Mouse (Mus musculus): ENCODE data around the gene Utp11. TPM values are rescaled to one million over a fixed set of nuclear protein-coding genes. Genes with fewer than 3 reads are reported as not detected.

Utp11 gene
- polyA plus RNA-seq, 1 experiment from 2014 or later = 49.2 TPM

DNA sequence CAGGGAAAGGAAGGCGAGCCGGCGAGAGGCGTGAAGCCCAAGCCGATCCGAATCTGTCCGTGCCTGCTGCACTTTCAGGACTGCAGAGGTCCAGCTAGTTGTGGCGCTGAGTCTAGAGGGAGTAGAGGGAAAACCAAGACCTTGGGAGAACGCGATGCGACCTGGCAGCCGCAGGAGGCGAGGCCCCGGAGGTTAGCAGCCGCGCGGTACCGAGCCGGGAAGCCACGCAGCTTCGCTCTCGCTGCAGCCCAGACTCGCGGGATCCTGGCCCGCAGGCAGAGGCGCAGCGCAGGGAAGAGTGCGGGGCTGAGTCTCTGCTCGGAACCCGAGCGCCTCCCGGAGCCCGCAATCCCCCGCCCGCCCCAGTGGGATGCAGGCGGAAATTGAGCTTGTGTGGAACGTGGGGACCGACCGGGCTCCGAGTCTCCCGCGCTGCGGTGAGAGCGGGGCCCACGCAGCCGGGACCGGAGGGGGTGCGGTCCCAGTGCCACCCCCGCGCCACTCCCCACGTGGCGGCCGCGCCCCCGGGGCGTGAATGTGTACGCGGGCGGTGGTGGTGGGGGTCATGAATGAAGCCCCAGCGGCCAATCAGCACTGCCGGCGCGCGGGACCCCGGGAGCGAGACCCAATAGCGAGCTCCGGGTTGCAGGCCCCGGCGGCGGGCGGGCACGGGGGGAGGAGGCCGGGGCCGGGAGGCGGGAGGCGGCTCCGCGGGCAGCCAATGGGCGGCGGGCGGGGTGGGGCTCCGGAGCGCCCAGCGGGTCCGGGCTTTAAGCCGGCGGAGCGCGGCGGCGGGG lies 36.3 kb downstream of the Utp11 start:
- peak overlapping the region; percentile 98 for H3K4me2 ChIP-seq (ENCODE audit: low read depth, low read length)
- peak overlapping the region; percentile 67 for H3K4me3 ChIP-seq (ENCODE audit: low read length)
- H3K9ac ChIP-seq (ENCODE audit: low read length) = peak overlapping the region; percentile 64
- peak; percentile 85 for ATAC-seq (replicated peaks; ENCODE audit: extremely low read depth, insufficient read depth, low FRiP score)
- no peaks in the 10 kb centered on the region for H3K9me3 ChIP-seq (replicated peaks; ENCODE audit: control insufficient read depth, low read length)
- H3K27me3 ChIP-seq (ENCODE audit: control insufficient read depth, insufficient read depth, low read length) = peaks cover 69% of the 10 kb centered on the region
- WGBS = under 1% methylated on average over 84 of the region's 92 CpGs
- H3K27ac ChIP-seq (ENCODE audit: low read length) = no peak overlapping the region
- H3K4me1 ChIP-seq (ENCODE audit: control insufficient read depth, insufficient read depth, low read length) = peaks cover 11% of the 10 kb centered on the region; the same call in 1 of the 2 replicates
- H3K36me3 ChIP-seq (ENCODE audit: control insufficient read depth, insufficient read depth) = no peaks in the 10 kb centered on the region

DNA sequence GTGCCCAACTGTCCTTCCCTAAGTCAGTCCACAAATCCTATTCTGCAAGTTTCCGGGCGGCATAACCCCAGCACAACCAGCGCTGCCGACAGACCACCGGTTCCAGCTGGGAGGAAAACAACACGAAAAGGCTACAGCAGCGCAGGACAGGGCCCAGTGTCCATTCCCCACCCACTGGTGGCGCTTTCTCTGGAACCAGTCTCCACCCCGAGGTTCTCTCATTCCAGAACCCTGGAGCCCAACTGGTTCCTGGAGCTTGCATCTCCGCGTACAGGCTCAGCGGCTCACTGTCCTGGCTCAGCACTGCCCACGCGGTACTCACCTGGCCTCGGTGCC lies 36.9 kb downstream of the Utp11 start, which contains the start of gene Pou3f1:
Pou3f1 (plus strand) TSS at position 290 of the 336 bp plus-strand sequence.
- peak within 1 kb of the TSS; percentile 64 for H3K9ac ChIP-seq (ENCODE audit: low read length)
- peaks cover 11% of the 10 kb centered on the region; the same call in 1 of the 2 replicates for H3K4me1 ChIP-seq (ENCODE audit: control insufficient read depth, insufficient read depth, low read length)
- WGBS = 4% methylated on average over 15 of the region's 15 CpGs
- no peak within 1 kb of the TSS for H3K27ac ChIP-seq (ENCODE audit: low read length)
- peak within 1 kb of the TSS; percentile 67 for H3K4me3 ChIP-seq (ENCODE audit: low read length)
- H3K36me3 ChIP-seq (ENCODE audit: control insufficient read depth, insufficient read depth) = no peaks in the 10 kb centered on the region
- peaks cover 63% of the 10 kb centered on the region for H3K27me3 ChIP-seq (ENCODE audit: control insufficient read depth, insufficient read depth, low read length)
- no peak for ATAC-seq (replicated peaks; ENCODE audit: extremely low read depth, insufficient read depth, low FRiP score)
- H3K9me3 ChIP-seq (replicated peaks; ENCODE audit: control insufficient read depth, low read length) = no peaks in the 10 kb centered on the region
- peak within 1 kb of the TSS; percentile 98 for H3K4me2 ChIP-seq (ENCODE audit: low read depth, low read length)

DNA sequence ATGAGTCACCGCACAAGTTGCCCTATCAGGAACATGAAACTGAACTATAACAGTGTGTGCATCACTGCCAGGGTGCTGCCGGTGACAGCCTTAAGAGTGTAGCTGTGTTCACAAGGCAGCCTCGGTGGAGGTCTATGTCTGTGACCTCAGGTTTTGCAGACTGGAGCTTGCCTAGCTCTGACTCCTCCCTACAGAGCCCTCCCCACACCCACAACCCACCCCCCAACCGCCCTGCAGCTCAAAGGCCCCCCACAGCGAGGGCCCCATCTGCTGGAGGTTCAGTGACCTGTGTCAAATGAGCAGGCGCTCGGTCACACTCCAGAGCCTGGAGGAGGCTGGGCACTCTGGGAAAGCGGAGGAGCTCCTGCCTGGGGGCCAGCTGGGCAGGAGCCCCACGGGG lies 40.5 kb downstream of the Utp11 start:
- H3K27me3 ChIP-seq (ENCODE audit: control insufficient read depth, insufficient read depth, low read length) = peaks cover 38% of the 10 kb centered on the region
- H3K4me2 ChIP-seq (ENCODE audit: low read depth, low read length) = 0 out of 2 replicates have a peak overlapping the region, but pooled peaks have one; percentile 24
- H3K9ac ChIP-seq (ENCODE audit: low read length) = no peak overlapping the region
- no peak overlapping the region for H3K4me3 ChIP-seq (ENCODE audit: low read length)
- ATAC-seq (replicated peaks; ENCODE audit: extremely low read depth, insufficient read depth, low FRiP score) = peak; percentile 81
- no peaks in the 10 kb centered on the region for H3K36me3 ChIP-seq (ENCODE audit: control insufficient read depth, insufficient read depth)
- H3K4me1 ChIP-seq (ENCODE audit: control insufficient read depth, insufficient read depth, low read length) = 0 out of 2 replicates have a peak, but pooled peaks cover 5% of the 10 kb centered on the region
- H3K9me3 ChIP-seq (replicated peaks; ENCODE audit: control insufficient read depth, low read length) = no peaks in the 10 kb centered on the region
- WGBS = 6% methylated on average over 9 of the region's 9 CpGs
- H3K27ac ChIP-seq (ENCODE audit: low read length) = peak overlapping the region; percentile 58

DNA sequence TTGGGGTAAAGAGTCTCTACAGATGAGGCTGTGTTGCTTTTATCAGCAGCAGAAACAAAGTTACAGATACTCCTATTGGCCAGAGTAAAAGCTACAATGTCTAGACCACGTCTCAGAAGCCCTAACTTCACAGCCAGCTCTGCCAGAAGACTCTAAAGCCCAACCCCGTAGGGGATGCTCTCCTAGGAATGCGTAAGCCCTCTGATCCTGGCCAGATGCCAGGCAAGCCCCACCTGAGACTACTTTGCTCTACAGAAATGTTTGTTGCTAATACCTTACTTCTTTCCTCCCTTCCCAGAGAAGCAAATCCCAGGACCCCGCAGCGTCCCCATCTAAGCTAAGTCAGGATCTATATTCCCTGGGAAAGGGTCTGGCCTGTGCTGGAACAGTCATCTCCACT lies 45.5 kb downstream of the Utp11 start:
- Histone ChIP-seq H3K36me3 (ENCODE audit: control insufficient read depth, insufficient read depth) (no peaks in the 10 kb centered on the region), H3K27ac (ENCODE audit: low read length) (no peak overlapping the region), H3K9me3 (replicated peaks; ENCODE audit: control insufficient read depth, low read length) (no peaks in the 10 kb centered on the region), H3K4me2 (ENCODE audit: low read depth, low read length) (no peak overlapping the region), H3K9ac (ENCODE audit: low read length) (no peak overlapping the region), H3K4me1 (ENCODE audit: control insufficient read depth, insufficient read depth, low read length) (peaks cover 24% of the 10 kb centered on the region), H3K27me3 (ENCODE audit: control insufficient read depth, insufficient read depth, low read length) (peaks cover 5% of the 10 kb centered on the region; the same call in 1 of the 2 replicates), H3K4me3 (ENCODE audit: low read length) (no peak overlapping the region)
- WGBS = 38% methylated on average over 5 of the region's 5 CpGs
- no peak for ATAC-seq (replicated peaks; ENCODE audit: extremely low read depth, insufficient read depth, low FRiP score)

DNA sequence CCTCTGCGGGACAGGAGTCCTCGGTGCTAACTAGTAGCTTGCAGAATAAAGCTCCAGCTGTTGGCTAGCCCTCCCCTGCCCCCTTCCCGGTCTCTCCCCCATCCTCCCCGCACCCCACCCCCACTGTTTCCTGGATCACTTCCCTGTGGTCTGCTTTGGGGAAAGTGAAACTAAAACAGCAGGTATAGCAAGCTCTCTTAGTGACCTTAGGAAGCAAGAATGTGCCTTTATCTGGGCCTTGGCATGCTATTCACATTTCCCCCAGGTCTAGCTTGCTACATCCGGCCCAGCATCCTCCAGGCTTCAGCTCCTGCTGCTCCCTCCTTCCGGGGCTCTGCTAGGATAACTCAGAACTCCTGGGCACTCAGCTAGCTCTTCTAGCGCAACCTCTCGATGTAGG lies 46.8 kb downstream of the Utp11 start:
- Histone ChIP-seq H3K4me2 (ENCODE audit: low read depth, low read length) (peak overlapping the region; percentile 48), H3K4me1 (ENCODE audit: control insufficient read depth, insufficient read depth, low read length) (peaks cover 19% of the 10 kb centered on the region), H3K9me3 (replicated peaks; ENCODE audit: control insufficient read depth, low read length) (no peaks in the 10 kb centered on the region), H3K27me3 (ENCODE audit: control insufficient read depth, insufficient read depth, low read length) (peaks cover 5% of the 10 kb centered on the region; the same call in 1 of the 2 replicates), H3K36me3 (ENCODE audit: control insufficient read depth, insufficient read depth) (no peaks in the 10 kb centered on the region), H3K27ac (ENCODE audit: low read length) (no peak overlapping the region), H3K4me3 (ENCODE audit: low read length) (peak overlapping the region; percentile 7; the same call in 1 of the 2 replicates), H3K9ac (ENCODE audit: low read length) (no peak overlapping the region)
- WGBS = 7% methylated on average over 8 of the region's 8 CpGs
- peak; percentile 38; the same call in 1 of the 2 replicates for ATAC-seq (replicated peaks; ENCODE audit: extremely low read depth, insufficient read depth, low FRiP score)

DNA sequence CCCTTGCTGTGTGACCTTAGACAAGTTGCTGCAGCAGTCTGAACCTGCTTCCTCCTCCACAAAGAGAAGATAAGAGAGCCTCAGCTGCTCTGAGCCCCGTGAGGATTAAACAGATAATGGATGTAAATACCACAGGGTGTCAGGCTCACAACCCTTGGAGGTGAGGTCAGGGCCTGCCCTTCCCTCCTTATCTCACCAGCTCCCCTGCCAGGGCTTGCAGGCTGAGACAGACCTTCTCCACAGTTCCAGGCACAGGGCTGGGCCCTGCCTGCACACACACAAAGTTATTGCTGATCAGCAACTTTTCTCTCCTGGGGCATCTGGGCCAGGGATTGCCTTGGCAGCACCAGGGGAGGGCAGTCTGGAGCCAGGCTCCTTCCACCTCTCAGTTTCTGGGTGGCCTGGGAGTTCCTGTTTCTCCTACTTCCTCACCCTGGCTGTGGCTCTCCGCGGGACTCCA lies 48.4 kb downstream of the Utp11 start:
- Histone ChIP-seq H3K4me2 (ENCODE audit: low read depth, low read length) (no peak overlapping the region), H3K9me3 (replicated peaks; ENCODE audit: control insufficient read depth, low read length) (no peaks in the 10 kb centered on the region), H3K4me3 (ENCODE audit: low read length) (no peak overlapping the region), H3K36me3 (ENCODE audit: control insufficient read depth, insufficient read depth) (no peaks in the 10 kb centered on the region), H3K9ac (ENCODE audit: low read length) (no peak overlapping the region), H3K27ac (ENCODE audit: low read length) (no peak overlapping the region), H3K4me1 (ENCODE audit: control insufficient read depth, insufficient read depth, low read length) (peaks cover 19% of the 10 kb centered on the region), H3K27me3 (ENCODE audit: control insufficient read depth, insufficient read depth, low read length) (peaks cover 4% of the 10 kb centered on the region; the same call in 1 of the 2 replicates)
- no peak for ATAC-seq (replicated peaks; ENCODE audit: extremely low read depth, insufficient read depth, low FRiP score)
- WGBS = 23% methylated on average over 3 of the region's 3 CpGs

DNA sequence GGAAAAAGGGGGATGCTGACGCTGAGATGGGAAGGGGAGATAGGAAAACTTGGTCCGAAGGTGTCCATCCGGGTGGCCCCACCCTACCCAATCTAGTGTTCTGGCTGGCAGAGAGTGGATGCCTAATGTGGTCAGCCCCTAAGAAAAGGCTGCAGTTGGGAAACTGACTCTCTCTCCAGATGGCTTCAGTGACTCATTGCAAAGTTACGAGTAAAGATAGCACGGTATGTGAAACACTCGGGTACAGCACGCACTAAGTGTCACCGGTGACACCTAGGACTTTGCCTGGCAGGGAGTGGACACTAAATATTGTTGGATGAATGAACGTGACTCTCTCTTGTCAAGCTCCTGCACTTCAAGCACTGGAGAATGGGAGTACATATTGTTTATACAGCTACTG lies 49.5 kb downstream of the Utp11 start:
- peak overlapping the region; percentile 71; the same call in 1 of the 2 replicates for H3K27ac ChIP-seq (ENCODE audit: low read length)
- H3K9me3 ChIP-seq (replicated peaks; ENCODE audit: control insufficient read depth, low read length) = no peaks in the 10 kb centered on the region
- peak; percentile 32; the same call in 1 of the 2 replicates for ATAC-seq (replicated peaks; ENCODE audit: extremely low read depth, insufficient read depth, low FRiP score)
- no peak overlapping the region for H3K4me2 ChIP-seq (ENCODE audit: low read depth, low read length)
- H3K9ac ChIP-seq (ENCODE audit: low read length) = no peak overlapping the region
- peaks cover 24% of the 10 kb centered on the region for H3K4me1 ChIP-seq (ENCODE audit: control insufficient read depth, insufficient read depth, low read length)
- H3K27me3 ChIP-seq (ENCODE audit: control insufficient read depth, insufficient read depth, low read length) = peaks cover 8% of the 10 kb centered on the region; the same call in 1 of the 2 replicates
- 39% methylated on average over 9 of the region's 9 CpGs for WGBS
- no peak overlapping the region for H3K4me3 ChIP-seq (ENCODE audit: low read length)
- no peaks in the 10 kb centered on the region for H3K36me3 ChIP-seq (ENCODE audit: control insufficient read depth, insufficient read depth)

GRCm38 (mm10) chr4:124639715-124640114 lies 53.7 kb downstream of the Utp11 start:
- ATAC-seq (replicated peaks; ENCODE audit: extremely low read depth, insufficient read depth, low FRiP score) = no peak
- no peaks in the 10 kb centered on the region for H3K36me3 ChIP-seq (ENCODE audit: control insufficient read depth, insufficient read depth)
- peaks cover 15% of the 10 kb centered on the region for H3K27me3 ChIP-seq (ENCODE audit: control insufficient read depth, insufficient read depth, low read length)
- H3K4me2 ChIP-seq (ENCODE audit: low read depth, low read length) = peak overlapping the region; percentile 54
- H3K4me3 ChIP-seq (ENCODE audit: low read length) = 0 out of 2 replicates have a peak overlapping the region, but pooled peaks have one; percentile 14
- peaks cover 12% of the 10 kb centered on the region for H3K4me1 ChIP-seq (ENCODE audit: control insufficient read depth, insufficient read depth, low read length)
- H3K9ac ChIP-seq (ENCODE audit: low read length) = 0 out of 2 replicates have a peak overlapping the region, but pooled peaks have one; percentile 18
- no peaks in the 10 kb centered on the region for H3K9me3 ChIP-seq (replicated peaks; ENCODE audit: control insufficient read depth, low read length)
- H3K27ac ChIP-seq (ENCODE audit: low read length) = no peak overlapping the region
- WGBS = 12% methylated on average over 12 of the region's 12 CpGs

DNA sequence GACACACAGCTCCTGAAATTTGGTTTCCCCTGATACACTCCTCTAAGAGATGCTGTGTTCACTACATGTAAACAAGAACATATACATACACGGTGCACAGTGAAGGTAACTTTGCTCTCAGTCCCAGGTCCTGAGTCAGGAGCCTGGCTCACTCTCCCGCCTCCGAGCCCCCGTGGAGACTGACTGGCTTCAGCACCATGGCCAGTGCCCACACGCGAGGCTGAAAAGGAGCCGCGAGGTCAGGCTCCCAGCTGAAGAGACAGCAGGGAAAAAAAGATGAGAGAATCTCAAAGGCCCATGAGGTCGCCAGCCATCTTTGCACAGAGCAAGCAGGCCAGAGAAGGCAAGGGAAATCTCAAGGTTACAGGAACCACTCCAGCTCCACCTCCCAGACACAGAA lies 60.1 kb downstream of the Utp11 start:
- H3K27me3 ChIP-seq (ENCODE audit: control insufficient read depth, insufficient read depth, low read length) = peaks cover 14% of the 10 kb centered on the region
- H3K27ac ChIP-seq (ENCODE audit: low read length) = no peak overlapping the region
- no peak for ATAC-seq (replicated peaks; ENCODE audit: extremely low read depth, insufficient read depth, low FRiP score)
- H3K9me3 ChIP-seq (replicated peaks; ENCODE audit: control insufficient read depth, low read length) = no peaks in the 10 kb centered on the region
- H3K4me1 ChIP-seq (ENCODE audit: control insufficient read depth, insufficient read depth, low read length) = no peaks in the 10 kb centered on the region
- no peak overlapping the region for H3K4me3 ChIP-seq (ENCODE audit: low read length)
- WGBS = 4% methylated on average over 9 of the region's 9 CpGs
- H3K4me2 ChIP-seq (ENCODE audit: low read depth, low read length) = no peak overlapping the region
- H3K36me3 ChIP-seq (ENCODE audit: control insufficient read depth, insufficient read depth) = no peaks in the 10 kb centered on the region
- no peak overlapping the region for H3K9ac ChIP-seq (ENCODE audit: low read length)
